Mouse (Mus musculus) neural tube, embryonic 15.5 days (tissue): ENCODE results near the gene Snapc4. TPM values are rescaled to one million over a fixed set of nuclear protein-coding genes. Genes with fewer than 3 reads are reported as not detected.

Experiments
- ATAC-seq: fragments of 200-750 bp; cut with Nextera tagmentation; 2 replicates; pipeline ENCODE4 v1.8.0; 2017; ENCODE audit warnings: mild to moderate bottlenecking, moderate TSS enrichment, moderate library complexity; ENCODE audit not compliant: low FRiP score
- H3K27ac ChIP-seq: fragments of 300-500 bp; sonication (generic); replicated peaks from 2 replicates; pipeline ENCODE4 v1.5.1; 2015; ENCODE audit warnings: mild to moderate bottlenecking, inconsistent platforms
- H3K27me3 ChIP-seq: fragments of 300-500 bp; sonication (generic); replicated peaks from 2 replicates; pipeline ENCODE4 v1.6.1; 2015; ENCODE audit warnings: inconsistent platforms
- H3K36me3 ChIP-seq: fragments of 300-500 bp; sonication (generic); 2 replicates; pipeline ENCODE4 v1.6.1; 2015; ENCODE audit warnings: inconsistent platforms
- H3K4me1 ChIP-seq: fragments of 300-500 bp; sonication (generic); 2 replicates; pipeline ENCODE4 v1.6.1; 2015; ENCODE audit warnings: inconsistent platforms
- H3K4me2 ChIP-seq: fragments of 300-500 bp; sonication (generic); 2 replicates; pipeline ENCODE4 v1.6.1; 2015; ENCODE audit warnings: inconsistent platforms, mild to moderate bottlenecking, moderate library complexity
- H3K4me3 ChIP-seq: fragments of 300-500 bp; sonication (generic); replicated peaks from 2 replicates; pipeline ENCODE4 v1.5.1; 2015; ENCODE audit warnings: mild to moderate bottlenecking, inconsistent platforms
- H3K9ac ChIP-seq: fragments of 300-500 bp; sonication (generic); replicated peaks from 2 replicates; pipeline ENCODE4 v1.6.1; 2015; ENCODE audit warnings: mild to moderate bottlenecking, inconsistent platforms
- H3K9me3 ChIP-seq: fragments of 300-500 bp; sonication (generic); replicated peaks from 2 replicates; pipeline ENCODE4 v1.6.1; 2016; ENCODE audit warnings: inconsistent platforms
- WGBS: fragments of 180-500 bp; shearing (Covaris S2); methylation state at CpG from one replicate; pipeline ENCODE4 v1.1.7; 2015; ENCODE audit warnings: mixed read lengths; 5-methylcytosine and 5-hydroxymethylcytosine counted together
- polyA plus RNA-seq: library from polyadenylated mRNA; unstranded; fragments of >200 nt; fragmentation: Nextera tagmentation; extraction: Ambion mirVana; gene quantifications from 2 replicates; pipeline ENCODE4 v1.2.1, GENCODE M21; 2015

Snapc4 gene
- polyA plus RNA-seq, 1 experiment from 2014 or later, result 30.4 TPM

- no peak overlapping the region for H3K27ac ChIP-seq
- H3K36me3 ChIP-seq, result peaks cover 95% of the 10 kb centered on the region
- no peak overlapping the region for H3K4me2 ChIP-seq
- H3K4me1 ChIP-seq, result 0 out of 2 replicates have a peak, but pooled peaks cover 2% of the 10 kb centered on the region
- ATAC-seq, result no peak
- 90% methylated on average over 1 of the region's 1 CpGs for WGBS
- no peak overlapping the region for H3K9ac ChIP-seq
- H3K27me3 ChIP-seq, result no peaks in the 10 kb centered on the region
- H3K4me3 ChIP-seq, result no peak overlapping the region
- H3K9me3 ChIP-seq, result no peaks in the 10 kb centered on the region
Measured at GRCm38 (mm10) chr2:26368572-26368971, 11.9 kb downstream of the Snapc4 start.

- H3K4me2 ChIP-seq, result no peak overlapping the region
- 0 out of 2 replicates have a peak, but pooled peaks cover 2% of the 10 kb centered on the region for H3K4me1 ChIP-seq
- H3K9ac ChIP-seq, result no peak overlapping the region
- no peaks in the 10 kb centered on the region for H3K27me3 ChIP-seq
- WGBS, result 91% methylated on average over 6 of the region's 6 CpGs
- H3K4me3 ChIP-seq, result no peak overlapping the region
- peaks cover 93% of the 10 kb centered on the region for H3K36me3 ChIP-seq
- no peak overlapping the region for H3K27ac ChIP-seq
- ATAC-seq, result no peak
- no peaks in the 10 kb centered on the region for H3K9me3 ChIP-seq
Measured at GRCm38 (mm10) chr2:26367911-26368310, 12.5 kb downstream of the Snapc4 start.

- Histone ChIP-seq H3K4me3 (no peak overlapping the region), H3K4me1 (0 out of 2 replicates have a peak, but pooled peaks cover 2% of the 10 kb centered on the region), H3K4me2 (no peak overlapping the region), H3K9ac (no peak overlapping the region), H3K27ac (no peak overlapping the region), H3K27me3 (no peaks in the 10 kb centered on the region), H3K9me3 (no peaks in the 10 kb centered on the region), H3K36me3 (peaks cover 67% of the 10 kb centered on the region)
- WGBS, result 82% methylated on average over 10 of the region's 10 CpGs
- no peak for ATAC-seq
Measured at GRCm38 (mm10) chr2:26364738-26365465, 15.6 kb downstream of the Snapc4 start.

GRCm38 (mm10) chr2:26363481-26363880 is 17.0 kb downstream of the Snapc4 start:
- H3K4me3 ChIP-seq, result no peak overlapping the region
- H3K9me3 ChIP-seq, result no peaks in the 10 kb centered on the region
- ATAC-seq, result no peak
- 89% methylated on average over 5 of the region's 5 CpGs for WGBS
- H3K27me3 ChIP-seq, result no peaks in the 10 kb centered on the region
- H3K4me1 ChIP-seq, result 0 out of 2 replicates have a peak, but pooled peaks cover 2% of the 10 kb centered on the region
- no peak overlapping the region for H3K27ac ChIP-seq
- no peak overlapping the region for H3K4me2 ChIP-seq
- H3K36me3 ChIP-seq, result peaks cover 52% of the 10 kb centered on the region
- H3K9ac ChIP-seq, result no peak overlapping the region

GRCm38 (mm10) chr2:26362991-26363390 is 17.5 kb downstream of the Snapc4 start:
- H3K36me3 ChIP-seq, result peaks cover 47% of the 10 kb centered on the region
- H3K4me2 ChIP-seq, result no peak overlapping the region
- H3K4me1 ChIP-seq, result 0 out of 2 replicates have a peak, but pooled peaks cover 2% of the 10 kb centered on the region
- no peak overlapping the region for H3K4me3 ChIP-seq
- no peak overlapping the region for H3K9ac ChIP-seq
- 90% methylated on average over 5 of the region's 5 CpGs for WGBS
- H3K27ac ChIP-seq, result no peak overlapping the region
- no peaks in the 10 kb centered on the region for H3K27me3 ChIP-seq
- ATAC-seq, result no peak
- no peaks in the 10 kb centered on the region for H3K9me3 ChIP-seq

GRCm38 (mm10) chr2:26360772-26361171 is 19.7 kb downstream of the Snapc4 start, which contains the start of gene Card9:
TSS of gene Card9 (minus strand) at chr2:26360918.
- 57% methylated on average over 3 of the region's 3 CpGs for WGBS
- ATAC-seq, result no peak
- H3K36me3 ChIP-seq, result peaks cover 25% of the 10 kb centered on the region
- 0 out of 2 replicates have a peak, but pooled peaks cover 5% of the 10 kb centered on the region for H3K4me1 ChIP-seq
- no peaks in the 10 kb centered on the region for H3K9me3 ChIP-seq
- H3K4me2 ChIP-seq, result no peak within 1 kb of the TSS; the same call in 1 of the 2 replicates
- no peaks in the 10 kb centered on the region for H3K27me3 ChIP-seq
- H3K4me3 ChIP-seq, result no peak within 1 kb of the TSS
- H3K9ac ChIP-seq, result no peak within 1 kb of the TSS
- H3K27ac ChIP-seq, result no peak within 1 kb of the TSS

GRCm38 (mm10) chr2:26359983-26360382 is 20.5 kb downstream of the Snapc4 start:
- H3K27me3 ChIP-seq, result no peaks in the 10 kb centered on the region
- no peak overlapping the region; the same call in 1 of the 2 replicates for H3K4me2 ChIP-seq
- H3K9me3 ChIP-seq, result no peaks in the 10 kb centered on the region
- no peak for ATAC-seq
- peaks cover 17% of the 10 kb centered on the region for H3K36me3 ChIP-seq
- H3K9ac ChIP-seq, result no peak overlapping the region
- 85% methylated on average over 6 of the region's 6 CpGs for WGBS
- 0 out of 2 replicates have a peak, but pooled peaks cover 5% of the 10 kb centered on the region for H3K4me1 ChIP-seq
- no peak overlapping the region for H3K4me3 ChIP-seq
- no peak overlapping the region for H3K27ac ChIP-seq

- H3K4me1 ChIP-seq, result peaks cover 3% of the 10 kb centered on the region; the same call in 1 of the 2 replicates
- H3K27me3 ChIP-seq, result no peaks in the 10 kb centered on the region
- H3K36me3 ChIP-seq, result peaks cover 8% of the 10 kb centered on the region; the same call in 1 of the 2 replicates
- no peak overlapping the region for H3K27ac ChIP-seq
- no peak overlapping the region for H3K4me2 ChIP-seq
- no peaks in the 10 kb centered on the region for H3K9me3 ChIP-seq
- WGBS, result 91% methylated on average over 13 of the region's 13 CpGs
- no peak overlapping the region for H3K9ac ChIP-seq
- ATAC-seq, result no peak
- H3K4me3 ChIP-seq, result no peak overlapping the region
Measured at GRCm38 (mm10) chr2:26358667-26359320, 21.7 kb downstream of the Snapc4 start.

GRCm38 (mm10) chr2:26357484-26357883 is 23.0 kb downstream of the Snapc4 start:
- no peaks in the 10 kb centered on the region for H3K36me3 ChIP-seq
- H3K9me3 ChIP-seq, result no peaks in the 10 kb centered on the region
- H3K27ac ChIP-seq, result no peak overlapping the region
- H3K9ac ChIP-seq, result no peak overlapping the region
- H3K27me3 ChIP-seq, result no peaks in the 10 kb centered on the region
- no peak overlapping the region for H3K4me2 ChIP-seq
- ATAC-seq, result no peak
- H3K4me1 ChIP-seq, result peaks cover 16% of the 10 kb centered on the region
- H3K4me3 ChIP-seq, result no peak overlapping the region
- 58% methylated on average over 15 of the region's 15 CpGs for WGBS

- Histone ChIP-seq H3K36me3 (no peaks in the 10 kb centered on the region), H3K27me3 (no peaks in the 10 kb centered on the region), H3K4me1 (peaks cover 17% of the 10 kb centered on the region), H3K27ac (no peak overlapping the region), H3K9ac (no peak overlapping the region), H3K4me2 (no peak overlapping the region), H3K4me3 (no peak overlapping the region), H3K9me3 (no peaks in the 10 kb centered on the region)
- ATAC-seq, result no peak
- 82% methylated on average over 7 of the region's 7 CpGs for WGBS
Measured at GRCm38 (mm10) chr2:26356678-26357077, 23.8 kb downstream of the Snapc4 start.

- no peak overlapping the region for H3K4me2 ChIP-seq
- no peak overlapping the region for H3K27ac ChIP-seq
- H3K36me3 ChIP-seq, result no peaks in the 10 kb centered on the region
- no peak overlapping the region for H3K9ac ChIP-seq
- no peaks in the 10 kb centered on the region for H3K9me3 ChIP-seq
- H3K4me3 ChIP-seq, result no peak overlapping the region
- 87% methylated on average over 4 of the region's 4 CpGs for WGBS
- H3K27me3 ChIP-seq, result no peaks in the 10 kb centered on the region
- peaks cover 19% of the 10 kb centered on the region for H3K4me1 ChIP-seq
- ATAC-seq, result no peak
Measured at GRCm38 (mm10) chr2:26356231-26356630, 24.2 kb downstream of the Snapc4 start.

GRCm38 (mm10) chr2:26354401-26354800 is 26.1 kb downstream of the Snapc4 start:
- H3K4me2 ChIP-seq, result no peak overlapping the region
- no peak overlapping the region for H3K9ac ChIP-seq
- 94% methylated on average over 4 of the region's 4 CpGs for WGBS
- H3K4me3 ChIP-seq, result no peak overlapping the region
- peaks cover 10% of the 10 kb centered on the region for H3K36me3 ChIP-seq
- H3K9me3 ChIP-seq, result no peaks in the 10 kb centered on the region
- peaks cover 32% of the 10 kb centered on the region for H3K4me1 ChIP-seq
- no peak for ATAC-seq
- H3K27ac ChIP-seq, result no peak overlapping the region
- H3K27me3 ChIP-seq, result no peaks in the 10 kb centered on the region
